Mouse (Mus musculus) effector memory CD4-positive, alpha-beta T cell, adult 5 months (primary cell): Measurements from ENCODE around the gene Fgfbp3. TPM values are rescaled to one million over a fixed set of nuclear protein-coding genes. Genes with fewer than 3 reads are reported as not detected.

Experiments used
- polyA plus RNA-seq: library from polyadenylated mRNA; unstranded; fragments of 100-300 nt; shearing (Covaris generic); gene quantifications from one replicate; pipeline ENCODE4 v1.2.1, GENCODE M21; 2017

The Fgfbp3 gene
- polyA plus RNA-seq, result 2.5 TPM

GRCm38 (mm10) chr19:36919466-36919865 is at the start of gene Fgfbp3:
Gene Fgfbp3, minus strand, starts transcription at chr19:36919615.

DNA sequence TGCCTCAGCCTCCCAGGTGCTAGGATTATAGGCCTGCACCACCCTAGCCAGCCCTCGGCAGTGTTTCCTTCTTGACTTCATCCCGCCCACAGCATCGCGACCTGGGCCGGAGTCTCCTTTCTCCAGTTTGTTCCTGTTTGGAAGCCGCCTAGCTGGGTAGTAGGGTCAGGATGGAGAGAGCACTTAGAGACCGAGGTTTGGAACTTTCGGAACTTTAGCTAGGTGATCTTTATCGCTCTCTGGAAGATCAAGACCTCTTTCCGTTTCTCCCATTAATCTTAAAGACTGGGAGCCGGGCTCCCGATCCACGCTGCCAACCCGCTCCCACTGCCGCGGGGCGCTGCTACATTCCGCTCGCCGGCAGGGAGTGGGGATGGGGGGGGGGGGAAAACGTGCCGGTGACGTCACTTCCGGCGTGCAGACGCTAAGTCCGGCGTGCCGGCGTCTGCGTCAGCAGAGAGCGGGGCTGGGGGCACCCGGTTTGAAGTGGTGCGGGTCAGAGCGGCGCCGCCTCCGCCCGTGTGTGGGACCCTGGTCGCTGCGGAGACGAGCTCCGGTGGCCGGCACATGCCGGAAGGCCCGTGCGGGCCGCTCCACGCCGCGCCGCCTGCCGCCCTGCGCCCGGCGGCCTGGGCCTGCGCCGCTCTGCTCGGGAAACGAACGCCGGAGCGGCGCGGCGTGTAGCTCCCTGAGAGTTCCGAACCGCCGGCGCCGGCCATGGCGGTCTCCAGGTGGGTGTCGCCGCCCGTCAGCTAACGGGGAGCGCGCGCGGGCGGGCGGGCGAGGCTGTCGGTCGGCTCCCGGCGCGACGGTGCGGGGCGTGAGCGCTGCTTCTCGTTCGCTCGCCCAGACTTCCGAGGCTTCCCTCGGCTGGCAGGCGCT is 6.5 kb upstream of the Fgfbp3 start, which contains the start of gene Btaf1:
Gene Btaf1, plus strand, starts transcription at position 409 of the 882 bp plus-strand sequence.

Other genes starting within 250 kb of the Fgfbp3 start
- not detected for gene Ppp1r3c, start 183.0 kb downstream of the Fgfbp3 start, polyA plus RNA-seq
- gene Tnks2, start 85.4 kb downstream of the Fgfbp3 start, polyA plus RNA-seq, result 213 TPM
- 65.9 TPM for gene Btaf1, start 6.5 kb upstream of the Fgfbp3 start, polyA plus RNA-seq